Mouse (Mus musculus) T-cell, adult 2 months (primary cell): ENCODE data around the gene Atp8b2.

ENCODE experiments used
- DNase-seq: peaks from one replicate; pipeline ENCODE4 v3.0.0; 2022; ENCODE audit warnings: low spot score

The Atp8b2 gene

GRCm38 (mm10) chr3:89959435-89959834, 3.9 kb downstream of the Atp8b2 start:
- no peak for DNase-seq

- DNase-seq: no peak
These were observed 5.4 kb downstream of the Atp8b2 start for GRCm38 (mm10) chr3:89957880-89958279.

GRCm38 (mm10) chr3:89956177-89956971, 6.9 kb downstream of the Atp8b2 start:
- DNase-seq: no peak

- peak; percentile 82 for DNase-seq
These were observed 9.9 kb downstream of the Atp8b2 start for GRCm38 (mm10) chr3:89953420-89953819.

- no peak for DNase-seq
These were observed 14.7 kb downstream of the Atp8b2 start for GRCm38 (mm10) chr3:89948655-89949054.

- no peak for DNase-seq
These were observed 15.3 kb downstream of the Atp8b2 start for GRCm38 (mm10) chr3:89948021-89948420.

GRCm38 (mm10) chr3:89945026-89945425, 18.3 kb downstream of the Atp8b2 start:
- DNase-seq: no peak

GRCm38 (mm10) chr3:89942894-89943293, 20.4 kb downstream of the Atp8b2 start:
- DNase-seq: no peak

- no peak for DNase-seq
These were observed 26.8 kb downstream of the Atp8b2 start for GRCm38 (mm10) chr3:89936495-89936894.

- DNase-seq: no peak
These were observed 30.4 kb downstream of the Atp8b2 start for GRCm38 (mm10) chr3:89932925-89933324.

GRCm38 (mm10) chr3:89928956-89929355, 34.4 kb downstream of the Atp8b2 start:
- DNase-seq: no peak

- no peak for DNase-seq
These were observed 36.9 kb downstream of the Atp8b2 start for GRCm38 (mm10) chr3:89926440-89926839.

GRCm38 (mm10) chr3:89920711-89921110, 42.6 kb downstream of the Atp8b2 start:
- no peak for DNase-seq

- no peak for DNase-seq
These were observed 45.9 kb downstream of the Atp8b2 start for GRCm38 (mm10) chr3:89917408-89917807.

- no peak for DNase-seq
These were observed 46.7 kb downstream of the Atp8b2 start for GRCm38 (mm10) chr3:89916622-89917021.

- no peak for DNase-seq
These were observed 48.6 kb downstream of the Atp8b2 start for GRCm38 (mm10) chr3:89914700-89915099.

GRCm38 (mm10) chr3:89912543-89913391, 50.5 kb downstream of the Atp8b2 start, which contains the start of gene Il6ra:
Gene Il6ra (minus strand): TSS chr3:89913196.
- DNase-seq: peak; percentile 79

- DNase-seq: no peak
These were observed 51.2 kb downstream of the Atp8b2 start for GRCm38 (mm10) chr3:89912108-89912542.

GRCm38 (mm10) chr3:89911207-89911606, 52.1 kb downstream of the Atp8b2 start:
- peak; percentile 46 for DNase-seq

GRCm38 (mm10) chr3:89909703-89910542, 53.4 kb downstream of the Atp8b2 start:
- DNase-seq: no peak

- peak; percentile 33 for DNase-seq
These were observed 54.5 kb downstream of the Atp8b2 start for GRCm38 (mm10) chr3:89908836-89909235.

GRCm38 (mm10) chr3:89907846-89908245, 55.5 kb downstream of the Atp8b2 start:
- no peak for DNase-seq
